Mouse (Mus musculus) lung, postnatal 0 days (tissue): ENCODE measurements around the gene Slc7a6.

ENCODE experiments used
- CTCF ChIP-seq: IDR thresholded peaks from 2 replicates; pipeline ENCODE4 v1.5.1; 2016; ENCODE audit warnings: antibody characterized with exemption, mild to moderate bottlenecking
- EP300 ChIP-seq: IDR thresholded peaks from 2 replicates; pipeline ENCODE4 v1.6.1; 2016; ENCODE audit warnings: antibody characterized with exemption, mild to moderate bottlenecking, control low read depth

GRCm38 (mm10) chr8:106132356-106132755 is 36.3 kb upstream of the Slc7a6 start:
- TF ChIP-seq CTCF (no peak), EP300 (no peak)
